Mouse (Mus musculus): ENCODE results near the gene Esr2.
A peak's percentile ranks its signal among the peaks of the same experiment; 100 is the strongest.

DNA sequence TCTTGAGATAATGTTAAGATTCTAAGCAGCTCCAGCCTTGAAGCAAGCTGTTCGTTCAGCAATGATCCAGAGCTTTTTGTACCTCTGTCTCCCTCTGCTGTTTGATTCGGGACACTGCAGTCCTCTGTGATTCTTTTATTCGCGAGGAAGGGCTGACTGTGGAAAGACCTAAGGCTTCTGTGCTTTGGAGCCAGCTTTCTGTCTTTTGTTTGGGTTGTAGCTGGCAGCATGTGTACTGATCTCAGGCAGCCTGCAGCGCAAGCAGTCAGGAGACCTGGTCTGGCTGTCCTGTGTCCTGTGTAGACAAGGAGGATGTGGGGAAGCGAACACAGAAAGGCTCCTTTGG is 19.6 kb upstream of the Esr2 start:
- TF ChIP-seq CTCF (IDR thresholded peaks at IDR 0.05; ENCODE audit: low read depth, low read length) = peak; percentile 30
- TF ChIP-seq POLR2A (IDR thresholded peaks at IDR 0.05; ENCODE audit: extremely low read depth, insufficient read depth, low read length) = no peak
